Mouse (Mus musculus) liver, embryonic 12.5 days (tissue): Measurements from ENCODE around the gene Abcg2. TPM values are rescaled to one million over a fixed set of nuclear protein-coding genes. Genes with fewer than 3 reads are reported as not detected.
"Not testable (repeated sequence)": the region's sequence is repeated elsewhere in the genome, so short reads cannot be mapped to it uniquely, and the experiment has no call there.

Source experiments
- ATAC-seq: fragments of 200-750 bp; cut with Nextera tagmentation; 2 replicates; pipeline ENCODE4 v1.8.0; 2017; ENCODE audit warnings: moderate number of reproducible peaks, mild to moderate bottlenecking, moderate library complexity
- H3K27ac ChIP-seq: fragments of 300-500 bp; sonication (generic); 2 replicates; pipeline ENCODE4 v1.5.1; 2016; ENCODE audit warnings: mild to moderate bottlenecking
- H3K27me3 ChIP-seq: fragments of 300-500 bp; sonication (generic); replicated peaks from 2 replicates; pipeline ENCODE4 v1.6.1; 2016; ENCODE audit warnings: mild to moderate bottlenecking, moderate library complexity
- H3K36me3 ChIP-seq: fragments of 300-500 bp; sonication (generic); 2 replicates; pipeline ENCODE4 v1.6.1; 2016; ENCODE audit warnings: mild to moderate bottlenecking, moderate library complexity
- H3K4me1 ChIP-seq: fragments of 300-500 bp; sonication (generic); 2 replicates; pipeline ENCODE4 v1.6.1; 2016
- H3K4me2 ChIP-seq: fragments of 300-500 bp; sonication (generic); 2 replicates; pipeline ENCODE4 v1.6.1; 2016; ENCODE audit warnings: mild to moderate bottlenecking, moderate library complexity
- H3K4me3 ChIP-seq: fragments of 300-500 bp; sonication (generic); 2 replicates; pipeline ENCODE4 v1.5.1; 2016; ENCODE audit warnings: mild to moderate bottlenecking, moderate library complexity
- H3K9ac ChIP-seq: fragments of 300-500 bp; sonication (generic); 2 replicates; pipeline ENCODE4 v1.6.1; 2016; ENCODE audit warnings: mild to moderate bottlenecking, moderate library complexity
- H3K9me3 ChIP-seq: fragments of 300-500 bp; sonication (generic); replicated peaks from 2 replicates; pipeline ENCODE4 v1.6.1; 2016; ENCODE audit warnings: mild to moderate bottlenecking, moderate library complexity
- WGBS: fragments of 180-500 bp; shearing (Covaris S2); methylation state at CpG from one replicate; pipeline ENCODE4 v1.1.7; 2016; ENCODE audit not compliant: insufficient replicate concordance; 5-methylcytosine and 5-hydroxymethylcytosine counted together
- polyA plus RNA-seq: library from polyadenylated mRNA; unstranded; fragments of >200 nt; fragmentation: Nextera tagmentation; extraction: Ambion mirVana; gene quantifications from 2 replicates; pipeline ENCODE4 v1.2.1, GENCODE M21; 2016

Gene Abcg2
- polyA plus RNA-seq, 1 experiment from 2014 or later = 209 TPM

GRCm38 (mm10) chr6:58603485-58604090 lies 19.3 kb downstream of the Abcg2 start:
- not testable (repeated sequence) for H3K27me3 ChIP-seq, H3K4me1 ChIP-seq, H3K9ac ChIP-seq, H3K27ac ChIP-seq, H3K36me3 ChIP-seq, H3K4me3 ChIP-seq, H3K9me3 ChIP-seq, H3K4me2 ChIP-seq
- 51% methylated on average over 3 of the region's 3 CpGs for WGBS
- ATAC-seq = peak; percentile 66

GRCm38 (mm10) chr6:58606642-58607041 lies 22.3 kb downstream of the Abcg2 start:
- H3K27ac ChIP-seq = no peak overlapping the region
- H3K9me3 ChIP-seq = 0 out of 2 replicates have a peak, but pooled peaks cover 3% of the 10 kb centered on the region
- peaks cover 15% of the 10 kb centered on the region for H3K4me1 ChIP-seq
- H3K36me3 ChIP-seq = no peaks in the 10 kb centered on the region
- WGBS = 68% methylated on average over 4 of the region's 4 CpGs
- ATAC-seq = no peak
- H3K9ac ChIP-seq = no peak overlapping the region
- H3K4me2 ChIP-seq = no peak overlapping the region
- H3K4me3 ChIP-seq = no peak overlapping the region
- no peaks in the 10 kb centered on the region for H3K27me3 ChIP-seq

GRCm38 (mm10) chr6:58608422-58608821 lies 24.1 kb downstream of the Abcg2 start:
- H3K9me3 ChIP-seq = 0 out of 2 replicates have a peak, but pooled peaks cover 3% of the 10 kb centered on the region
- H3K4me2 ChIP-seq = no peak overlapping the region
- H3K36me3 ChIP-seq = no peaks in the 10 kb centered on the region
- H3K27me3 ChIP-seq = no peaks in the 10 kb centered on the region
- H3K9ac ChIP-seq = no peak overlapping the region
- no peak overlapping the region for H3K4me3 ChIP-seq
- WGBS = 69% methylated on average over 2 of the region's 2 CpGs
- no peak overlapping the region for H3K27ac ChIP-seq
- no peak for ATAC-seq
- H3K4me1 ChIP-seq = peaks cover 15% of the 10 kb centered on the region

- no peak overlapping the region for H3K4me3 ChIP-seq
- H3K27ac ChIP-seq = no peak overlapping the region
- H3K27me3 ChIP-seq = no peaks in the 10 kb centered on the region
- H3K4me2 ChIP-seq = no peak overlapping the region
- 47% methylated on average over 6 of the region's 6 CpGs for WGBS
- no peak overlapping the region for H3K9ac ChIP-seq
- H3K9me3 ChIP-seq = 0 out of 2 replicates have a peak, but pooled peaks cover 3% of the 10 kb centered on the region
- peak; percentile 91 for ATAC-seq
- H3K4me1 ChIP-seq = peaks cover 15% of the 10 kb centered on the region
- H3K36me3 ChIP-seq = no peaks in the 10 kb centered on the region
Measured at GRCm38 (mm10) chr6:58609919-58610759, 25.8 kb downstream of the Abcg2 start.

- no peaks in the 10 kb centered on the region for H3K36me3 ChIP-seq
- 56% methylated on average over 4 of the region's 4 CpGs for WGBS
- peaks cover 15% of the 10 kb centered on the region for H3K4me1 ChIP-seq
- H3K27ac ChIP-seq = no peak overlapping the region
- 0 out of 2 replicates have a peak, but pooled peaks cover 3% of the 10 kb centered on the region for H3K9me3 ChIP-seq
- no peak overlapping the region for H3K9ac ChIP-seq
- no peak overlapping the region for H3K4me2 ChIP-seq
- ATAC-seq = peak; percentile 40
- H3K4me3 ChIP-seq = no peak overlapping the region
- no peaks in the 10 kb centered on the region for H3K27me3 ChIP-seq
Measured at GRCm38 (mm10) chr6:58610760-58611654, 26.7 kb downstream of the Abcg2 start.

- no peak for ATAC-seq
- no peak overlapping the region for H3K27ac ChIP-seq
- H3K4me3 ChIP-seq = no peak overlapping the region
- no peaks in the 10 kb centered on the region for H3K36me3 ChIP-seq
- WGBS = 59% methylated on average over 5 of the region's 5 CpGs
- H3K9ac ChIP-seq = no peak overlapping the region
- H3K4me1 ChIP-seq = peaks cover 4% of the 10 kb centered on the region; the same call in 1 of the 2 replicates
- no peaks in the 10 kb centered on the region for H3K9me3 ChIP-seq
- no peak overlapping the region for H3K4me2 ChIP-seq
- no peaks in the 10 kb centered on the region for H3K27me3 ChIP-seq
Measured at GRCm38 (mm10) chr6:58624126-58624525, 39.8 kb downstream of the Abcg2 start.

GRCm38 (mm10) chr6:58629238-58629637 lies 44.9 kb downstream of the Abcg2 start:
- Histone ChIP-seq H3K27ac (no peak overlapping the region), H3K9me3 (no peaks in the 10 kb centered on the region), H3K4me1 (peaks cover 23% of the 10 kb centered on the region), H3K27me3 (no peaks in the 10 kb centered on the region), H3K4me3 (no peak overlapping the region), H3K9ac (no peak overlapping the region), H3K4me2 (no peak overlapping the region), H3K36me3 (no peaks in the 10 kb centered on the region)
- 63% methylated on average over 2 of the region's 2 CpGs for WGBS
- ATAC-seq = no peak

- H3K36me3 ChIP-seq = no peaks in the 10 kb centered on the region
- no peak overlapping the region for H3K27ac ChIP-seq
- no peak overlapping the region for H3K4me2 ChIP-seq
- 23% methylated on average over 3 of the region's 3 CpGs for WGBS
- H3K9me3 ChIP-seq = no peaks in the 10 kb centered on the region
- H3K9ac ChIP-seq = no peak overlapping the region
- H3K27me3 ChIP-seq = no peaks in the 10 kb centered on the region
- H3K4me3 ChIP-seq = no peak overlapping the region
- no peak for ATAC-seq
- peaks cover 27% of the 10 kb centered on the region for H3K4me1 ChIP-seq
Measured at GRCm38 (mm10) chr6:58632419-58632818, 48.1 kb downstream of the Abcg2 start.

GRCm38 (mm10) chr6:58633731-58634130 lies 49.4 kb downstream of the Abcg2 start:
- Histone ChIP-seq H3K4me2 (no peak overlapping the region), H3K4me3 (no peak overlapping the region), H3K9ac (no peak overlapping the region), H3K27me3 (no peaks in the 10 kb centered on the region), H3K36me3 (no peaks in the 10 kb centered on the region), H3K9me3 (no peaks in the 10 kb centered on the region), H3K27ac (no peak overlapping the region), H3K4me1 (peaks cover 39% of the 10 kb centered on the region)
- WGBS = 64% methylated on average over 4 of the region's 4 CpGs
- ATAC-seq = no peak

GRCm38 (mm10) chr6:58638566-58638965 lies 54.2 kb downstream of the Abcg2 start:
- 0 out of 2 replicates have a peak overlapping the region, but pooled peaks have one; percentile 20 for H3K27ac ChIP-seq
- no peak overlapping the region for H3K9ac ChIP-seq
- H3K36me3 ChIP-seq = no peaks in the 10 kb centered on the region
- H3K4me1 ChIP-seq = peaks cover 46% of the 10 kb centered on the region
- H3K27me3 ChIP-seq = no peaks in the 10 kb centered on the region
- H3K9me3 ChIP-seq = no peaks in the 10 kb centered on the region
- ATAC-seq = no peak
- H3K4me2 ChIP-seq = no peak overlapping the region
- H3K4me3 ChIP-seq = no peak overlapping the region

- H3K27me3 ChIP-seq = no peaks in the 10 kb centered on the region
- no peak for ATAC-seq
- peak overlapping the region; percentile 87; the same call in 1 of the 2 replicates for H3K4me3 ChIP-seq
- H3K4me2 ChIP-seq = peak overlapping the region; percentile 69
- peak overlapping the region; percentile 93 for H3K9ac ChIP-seq
- no peaks in the 10 kb centered on the region for H3K36me3 ChIP-seq
- 76% methylated on average over 2 of the region's 2 CpGs for WGBS
- 0 out of 2 replicates have a peak overlapping the region, but pooled peaks have one; percentile 45 for H3K27ac ChIP-seq
- no peaks in the 10 kb centered on the region for H3K9me3 ChIP-seq
- peaks cover 50% of the 10 kb centered on the region for H3K4me1 ChIP-seq
Measured at GRCm38 (mm10) chr6:58639391-58639790, 55.1 kb downstream of the Abcg2 start.
